In genomic region chr15:36373900-36374611, GRCm38 (mm10) we compare ENCODE assay signal across 8 mouse cellular contexts.
A peak's percentile ranks its signal among the peaks of the same experiment; 100 is the strongest.
DNase-seq lines count a peak whose midpoint lies in the region; ATAC-seq lines count a peak whose summit lies in the region.

No protein-coding gene starts in this region.

- H3K4me3 ChIP-seq in embryonic facial prominence, embryonic 11.5 days (ENCODE audit: low read depth, low read length): peak overlapping the region; percentile 32
- H3K4me3 ChIP-seq in hindbrain, embryonic 14.5 days (replicated peaks; ENCODE audit: low read length): peak overlapping the region; percentile 31
- H3K4me3 ChIP-seq in limb, embryonic 13.5 days: peak overlapping the region; percentile 46
- peak overlapping the region; percentile 31 for H3K4me3 ChIP-seq in midbrain, embryonic 11.5 days (ENCODE audit: low read depth, low read length)

- H3K27me3 ChIP-seq in embryonic facial prominence, embryonic 11.5 days (ENCODE audit: control insufficient read depth, insufficient read depth, low read length): no peaks in the 10 kb centered on the region
- no peaks in the 10 kb centered on the region; the same call in 1 of the 2 replicates for H3K27me3 ChIP-seq in hindbrain, embryonic 14.5 days (ENCODE audit: control insufficient read depth, insufficient read depth, low read length)
- H3K27me3 ChIP-seq in limb, embryonic 13.5 days: peaks cover 10% of the 10 kb centered on the region; the same call in 1 of the 2 replicates
- H3K27me3 ChIP-seq in midbrain, embryonic 11.5 days (ENCODE audit: control insufficient read depth, insufficient read depth, low read length): no peaks in the 10 kb centered on the region; the same call in 1 of the 2 replicates

- no peaks in the 10 kb centered on the region for H3K36me3 ChIP-seq in embryonic facial prominence, embryonic 11.5 days (replicated peaks; ENCODE audit: control insufficient read depth, insufficient read depth, low read depth, low read length)
- no peaks in the 10 kb centered on the region for H3K36me3 ChIP-seq in hindbrain, embryonic 14.5 days (replicated peaks; ENCODE audit: control insufficient read depth, insufficient read depth)
- no peaks in the 10 kb centered on the region for H3K36me3 ChIP-seq in limb, embryonic 13.5 days
- no peaks in the 10 kb centered on the region for H3K36me3 ChIP-seq in midbrain, embryonic 11.5 days (ENCODE audit: control insufficient read depth, insufficient read depth, low read length)

- peak overlapping the region; percentile 19 for H3K9ac ChIP-seq in embryonic facial prominence, embryonic 11.5 days (replicated peaks; ENCODE audit: low read length)
- peak overlapping the region; percentile 49 for H3K9ac ChIP-seq in hindbrain, embryonic 14.5 days
- peak overlapping the region; percentile 53 for H3K9ac ChIP-seq in limb, embryonic 13.5 days
- no peak overlapping the region for H3K9ac ChIP-seq in midbrain, embryonic 11.5 days (ENCODE audit: low read length)

- DNase-seq in spleen, postnatal 4 days (ENCODE audit: low spot score in 2 of 2): peak; percentile 47 to 71
- no peak for DNase-seq in spleen, postnatal 36 days (ENCODE audit: low spot score in 2 of 2)
- peak; percentile 44 for DNase-seq in embryonic facial prominence, embryonic 11.5 days (ENCODE audit: low spot score)
- DNase-seq in hindbrain, embryonic 14.5 days (ENCODE audit: low spot score): no peak
- DNase-seq in midbrain, embryonic 11.5 days (ENCODE audit: low spot score, missing footprints): peak; percentile 85
- peak; percentile 25 for DNase-seq in urinary bladder, postnatal 25 days (ENCODE audit: low spot score)
- DNase-seq in gastrocnemius, adult 18-20 months (ENCODE audit: low spot score): no peak

- no peak overlapping the region for H3K27ac ChIP-seq in embryonic facial prominence, embryonic 11.5 days (replicated peaks; ENCODE audit: low read depth, low read length)
- no peak overlapping the region; the same call in 1 of the 2 replicates for H3K27ac ChIP-seq in hindbrain, embryonic 14.5 days
- H3K27ac ChIP-seq in limb, embryonic 13.5 days: peak overlapping the region; percentile 48; the same call in 1 of the 2 replicates
- H3K27ac ChIP-seq in midbrain, embryonic 11.5 days (ENCODE audit: low read depth, low read length): no peak overlapping the region

- H3K4me2 ChIP-seq in embryonic facial prominence, embryonic 11.5 days (ENCODE audit: low read depth, low read length): peak overlapping the region; percentile 70
- H3K4me2 ChIP-seq in hindbrain, embryonic 14.5 days (replicated peaks): peak overlapping the region; percentile 63
- H3K4me2 ChIP-seq in limb, embryonic 13.5 days (replicated peaks): peak overlapping the region; percentile 77
- H3K4me2 ChIP-seq in midbrain, embryonic 11.5 days: peak overlapping the region; percentile 56

- H3K9me3 ChIP-seq in embryonic facial prominence, embryonic 11.5 days (replicated peaks; ENCODE audit: control insufficient read depth, low read length): no peaks in the 10 kb centered on the region
- no peaks in the 10 kb centered on the region for H3K9me3 ChIP-seq in hindbrain, embryonic 14.5 days (ENCODE audit: control insufficient read depth, low read length)
- H3K9me3 ChIP-seq in limb, embryonic 13.5 days: no peaks in the 10 kb centered on the region
- H3K9me3 ChIP-seq in midbrain, embryonic 11.5 days (ENCODE audit: control insufficient read depth, low read length): no peaks in the 10 kb centered on the region

- H3K4me1 ChIP-seq in embryonic facial prominence, embryonic 11.5 days (ENCODE audit: control insufficient read depth, insufficient read depth, low read length): no peaks in the 10 kb centered on the region
- peaks cover 12% of the 10 kb centered on the region for H3K4me1 ChIP-seq in hindbrain, embryonic 14.5 days (replicated peaks; ENCODE audit: control insufficient read depth, insufficient read depth, low read length)
- peaks cover 24% of the 10 kb centered on the region for H3K4me1 ChIP-seq in limb, embryonic 13.5 days
- H3K4me1 ChIP-seq in midbrain, embryonic 11.5 days (ENCODE audit: control insufficient read depth, insufficient read depth, low read length): peaks cover 7% of the 10 kb centered on the region

- ATAC-seq in embryonic facial prominence, embryonic 11.5 days (replicated peaks; ENCODE audit: insufficient number of reproducible peaks, low FRiP score, low TSS enrichment, low read depth): 0 out of 2 replicates have a peak, but pooled peaks have one; percentile 52
- ATAC-seq in hindbrain, embryonic 14.5 days (ENCODE audit: low FRiP score): peak; percentile 58; the same call in 1 of the 2 replicates
- ATAC-seq in limb, embryonic 13.5 days (ENCODE audit: low FRiP score, low read depth): peak; percentile 64; the same call in 1 of the 2 replicates
- ATAC-seq in midbrain, embryonic 11.5 days (ENCODE audit: low FRiP score): 0 out of 2 replicates have a peak, but pooled peaks have one; percentile 31

- WGBS in embryonic facial prominence, embryonic 11.5 days: 4% methylated on average over 11 of the region's 11 CpGs
- 5% methylated on average over 11 of the region's 11 CpGs for WGBS in hindbrain, embryonic 14.5 days
- WGBS in limb, embryonic 13.5 days: 7% methylated on average over 11 of the region's 11 CpGs
- WGBS in midbrain, embryonic 11.5 days: 3% methylated on average over 11 of the region's 11 CpGs

Comparison
In these comparisons a context has a peak if more than half of its experiments do, and no peak if none do; other contexts are left out.
1. DNase-seq: peak in spleen, postnatal 4 days (2 of 2), embryonic facial prominence, embryonic 11.5 days (single experiment), midbrain, embryonic 11.5 days (single experiment) and urinary bladder, postnatal 25 days (single experiment); none in spleen, postnatal 36 days (0 of 2), hindbrain, embryonic 14.5 days (single experiment) and gastrocnemius, adult 18-20 months (single experiment).
2. Peak in every context shown above with its lines, with median percentiles within 50 percentile points of each other: ATAC-seq, H3K4me2 ChIP-seq and H3K4me3 ChIP-seq.